Mouse (Mus musculus) heart, postnatal 0 days (tissue): ENCODE measurements around the gene Pik3c2b. TPM values are rescaled to one million over a fixed set of nuclear protein-coding genes. Genes with fewer than 3 reads are reported as not detected.

ENCODE experiments used
- ATAC-seq: fragments of 200-750 bp; cut with Nextera tagmentation; 2 replicates; pipeline ENCODE4 v1.8.0; 2017; ENCODE audit warnings: low read depth, moderate number of reproducible peaks, moderate library complexity; ENCODE audit not compliant: insufficient read depth
- DNase-seq: peaks from one replicate; pipeline ENCODE4 v3.0.0-alpha.2; 2016; ENCODE audit warnings: low spot score
- H3K27ac ChIP-seq: fragments of 300-500 bp; sonication (generic); 2 replicates; pipeline ENCODE4 v1.5.1; 2014; ENCODE audit warnings: low read depth, mild to moderate bottlenecking
- H3K27me3 ChIP-seq: fragments of 300-500 bp; sonication (generic); 2 replicates; pipeline ENCODE4 v1.6.1; 2014; ENCODE audit warnings: low read length, mixed read lengths; ENCODE audit not compliant: control insufficient read depth, insufficient read depth
- H3K36me3 ChIP-seq: fragments of 300-500 bp; sonication (generic); replicated peaks from 2 replicates; pipeline ENCODE4 v1.6.1; 2014; ENCODE audit warnings: low read length, mixed read lengths; ENCODE audit not compliant: control insufficient read depth, insufficient read depth
- H3K4me1 ChIP-seq: fragments of 300-500 bp; sonication (generic); 2 replicates; pipeline ENCODE4 v1.6.1; 2014; ENCODE audit warnings: antibody characterized with exemption; ENCODE audit not compliant: control insufficient read depth, insufficient read depth
- H3K4me2 ChIP-seq: fragments of 300-500 bp; sonication (generic); 2 replicates; pipeline ENCODE4 v1.6.1; 2014; ENCODE audit warnings: low read depth, mild to moderate bottlenecking, low read length, moderate library complexity
- H3K4me3 ChIP-seq: fragments of 300-500 bp; sonication (generic); 2 replicates; pipeline ENCODE4 v1.5.1; 2014; ENCODE audit warnings: low read depth, low read length
- H3K9ac ChIP-seq: fragments of 300-500 bp; sonication (generic); replicated peaks from 2 replicates; pipeline ENCODE4 v1.6.1; 2014; ENCODE audit warnings: low read depth, low read length, mixed read lengths
- H3K9me3 ChIP-seq: fragments of 300-500 bp; sonication (generic); replicated peaks from 2 replicates; pipeline ENCODE4 v1.6.1; 2016; ENCODE audit warnings: low read length; ENCODE audit not compliant: control insufficient read depth
- CTCF ChIP-seq: IDR thresholded peaks from 2 replicates; pipeline ENCODE4 v1.5.1; 2016; ENCODE audit warnings: antibody characterized with exemption, control low read depth, low read depth
- EP300 ChIP-seq: IDR thresholded peaks from 2 replicates; pipeline ENCODE4 v1.6.1; 2016; ENCODE audit warnings: antibody characterized with exemption, low read depth
- WGBS: fragments of 180-500 bp; shearing (Covaris S2); extraction: QIAGEN DNeasy Blood & Tissue Kit; methylation state at CpG from one replicate; pipeline ENCODE4 v1.1.7; 2014; 5-methylcytosine and 5-hydroxymethylcytosine counted together
- polyA plus RNA-seq: library from polyadenylated mRNA; unstranded; fragments of >200 nt; fragmentation: Nextera tagmentation; extraction: Ambion mirVana; gene quantifications from 2 replicates; pipeline ENCODE4 v1.2.1, GENCODE M21; 2015
- total RNA-seq: library from RNA; depleted of rRNA; stranded (reverse); fragments of >200 nt; gene quantifications from 2 replicates; pipeline ENCODE4 v1.2.3, GENCODE M21; 2014; ENCODE audit warnings: low replicate concordance

Pik3c2b gene
- total and polyA plus RNA-seq, 2 experiments from 2014 or later = 7.8 to 16.3 TPM

- 91% methylated on average over 1 of the region's 1 CpGs for WGBS
- no peaks in the 10 kb centered on the region for H3K9me3 ChIP-seq
- no peak for ATAC-seq
- H3K4me1 ChIP-seq = 0 out of 2 replicates have a peak, but pooled peaks cover 12% of the 10 kb centered on the region
- H3K27me3 ChIP-seq = no peaks in the 10 kb centered on the region
- no peak overlapping the region for H3K4me2 ChIP-seq
- TF ChIP-seq EP300 (no peak), CTCF (no peak)
- no peak for DNase-seq
- H3K4me3 ChIP-seq = no peak overlapping the region
- H3K27ac ChIP-seq = no peak overlapping the region
- no peak overlapping the region for H3K9ac ChIP-seq
- peaks cover 52% of the 10 kb centered on the region for H3K36me3 ChIP-seq
These were observed 92.9 kb downstream of the Pik3c2b start for GRCm38 (mm10) chr1:133138401-133138800.

DNA sequence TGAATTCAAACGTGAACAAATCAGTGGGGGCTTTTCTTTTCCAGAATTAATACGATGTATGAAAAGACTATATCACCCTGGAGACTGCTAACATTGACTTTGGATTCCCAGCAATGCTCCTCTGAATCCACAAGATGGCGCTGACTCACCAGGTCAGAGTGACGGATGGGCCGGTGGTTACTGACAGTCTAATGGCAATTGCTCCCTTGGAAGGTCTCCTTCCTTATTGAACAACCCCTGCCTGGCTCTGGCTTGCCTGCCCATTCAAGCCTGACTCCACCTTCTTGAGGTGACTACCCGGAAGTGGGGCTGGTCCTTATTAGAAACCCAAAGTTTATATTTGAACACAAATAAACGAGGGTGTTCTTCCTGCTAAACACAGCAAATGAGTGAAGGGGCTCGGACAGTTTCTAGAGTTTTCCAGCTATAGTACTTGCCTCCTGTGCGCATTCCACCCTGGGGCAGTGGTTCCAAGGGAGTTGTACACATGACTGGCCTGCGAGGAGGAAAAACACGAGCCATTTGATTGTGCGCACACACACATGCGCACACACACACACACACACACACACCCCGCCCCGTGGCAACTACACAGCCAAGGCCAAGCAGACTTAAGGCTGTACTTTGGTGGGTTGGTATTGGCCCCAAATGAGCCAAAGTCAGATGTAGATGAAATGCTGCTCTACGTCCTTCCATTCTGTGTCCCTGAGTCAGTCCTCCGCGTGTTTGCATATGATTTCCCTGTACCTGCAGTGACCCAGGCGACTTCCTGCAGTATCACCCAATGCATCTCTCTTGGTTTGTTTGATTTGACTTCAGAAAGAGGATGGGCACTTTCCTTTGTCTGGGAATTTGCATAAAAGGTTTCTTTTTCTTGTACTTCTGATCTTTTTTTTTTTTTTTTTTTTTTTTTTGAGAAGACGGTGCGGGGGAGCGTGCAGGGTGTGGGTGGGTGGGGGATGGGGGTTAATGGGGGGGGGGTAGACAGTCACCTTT lies 100.8 kb downstream of the Pik3c2b start:
- H3K27me3 ChIP-seq = no peaks in the 10 kb centered on the region
- TF ChIP-seq CTCF (peak; percentile 89), EP300 (no peak)
- H3K36me3 ChIP-seq = peaks cover 2% of the 10 kb centered on the region; the same call in 1 of the 2 replicates
- ATAC-seq = peak; percentile 41; the same call in 1 of the 2 replicates
- WGBS = 63% methylated on average over 22 of the region's 22 CpGs
- no peak overlapping the region for H3K4me2 ChIP-seq
- no peak overlapping the region for H3K9ac ChIP-seq
- H3K4me3 ChIP-seq = no peak overlapping the region
- peak; percentile 56 for DNase-seq
- no peaks in the 10 kb centered on the region for H3K9me3 ChIP-seq
- H3K27ac ChIP-seq = no peak overlapping the region
- H3K4me1 ChIP-seq = no peaks in the 10 kb centered on the region

- H3K36me3 ChIP-seq = no peaks in the 10 kb centered on the region
- TF ChIP-seq EP300 (no peak), CTCF (no peak)
- H3K9ac ChIP-seq = no peak overlapping the region
- 79% methylated on average over 5 of the region's 5 CpGs for WGBS
- H3K27me3 ChIP-seq = no peaks in the 10 kb centered on the region
- ATAC-seq (no peak), DNase-seq (no peak)
- no peak overlapping the region for H3K4me3 ChIP-seq
- no peaks in the 10 kb centered on the region for H3K9me3 ChIP-seq
- H3K4me2 ChIP-seq = no peak overlapping the region
- no peak overlapping the region for H3K27ac ChIP-seq
- no peaks in the 10 kb centered on the region for H3K4me1 ChIP-seq
These were observed 101.9 kb downstream of the Pik3c2b start for GRCm38 (mm10) chr1:133147324-133147723.

- no peaks in the 10 kb centered on the region for H3K4me1 ChIP-seq
- no peaks in the 10 kb centered on the region for H3K9me3 ChIP-seq
- no peak overlapping the region for H3K27ac ChIP-seq
- ATAC-seq (no peak), DNase-seq (no peak)
- WGBS = 90% methylated on average over 8 of the region's 8 CpGs
- no peaks in the 10 kb centered on the region for H3K36me3 ChIP-seq
- H3K4me2 ChIP-seq = no peak overlapping the region
- no peak overlapping the region for H3K4me3 ChIP-seq
- no peak for TF ChIP-seq CTCF
- no peak for TF ChIP-seq EP300
- no peak overlapping the region for H3K9ac ChIP-seq
- no peaks in the 10 kb centered on the region for H3K27me3 ChIP-seq
These were observed 102.7 kb downstream of the Pik3c2b start for GRCm38 (mm10) chr1:133148122-133148521.

DNA sequence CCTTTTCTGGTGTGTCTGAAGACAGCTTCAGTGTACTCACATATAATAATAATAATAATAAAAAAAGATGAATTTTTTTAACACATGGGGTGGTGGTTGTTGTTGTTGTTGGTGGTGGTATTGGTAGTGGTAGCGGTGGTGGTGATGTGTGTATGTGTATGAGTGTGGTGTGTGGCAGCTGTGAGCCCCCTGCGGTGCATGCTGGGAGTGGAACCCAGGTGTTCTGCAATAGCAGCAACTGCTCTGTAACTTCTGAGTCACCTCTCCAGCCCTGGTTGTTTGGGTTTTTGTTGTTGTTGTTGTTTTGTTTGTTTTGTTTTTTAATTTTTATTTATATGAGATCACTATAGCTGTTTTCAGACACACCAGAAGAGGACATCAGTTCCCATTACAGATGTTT lies 105.1 kb downstream of the Pik3c2b start:
- no peak for DNase-seq
- H3K4me1 ChIP-seq = no peaks in the 10 kb centered on the region
- no peak overlapping the region for H3K27ac ChIP-seq
- no peaks in the 10 kb centered on the region for H3K9me3 ChIP-seq
- TF ChIP-seq EP300 (no peak), CTCF (no peak)
- H3K36me3 ChIP-seq = no peaks in the 10 kb centered on the region
- no peak for ATAC-seq
- WGBS = 91% methylated on average over 2 of the region's 2 CpGs
- H3K4me2 ChIP-seq = no peak overlapping the region
- H3K27me3 ChIP-seq = no peaks in the 10 kb centered on the region
- H3K4me3 ChIP-seq = no peak overlapping the region
- no peak overlapping the region for H3K9ac ChIP-seq

- Histone ChIP-seq H3K36me3 (no peaks in the 10 kb centered on the region), H3K9me3 (no peaks in the 10 kb centered on the region), H3K4me2 (no peak overlapping the region), H3K9ac (no peak overlapping the region), H3K27ac (no peak overlapping the region), H3K27me3 (no peaks in the 10 kb centered on the region; the same call in 1 of the 2 replicates), H3K4me3 (no peak overlapping the region), H3K4me1 (no peaks in the 10 kb centered on the region)
- WGBS = 88% methylated on average over 3 of the region's 3 CpGs
- DNase-seq (no peak), ATAC-seq (no peak)
- no peak for TF ChIP-seq CTCF
- no peak for TF ChIP-seq EP300
These were observed 106.7 kb downstream of the Pik3c2b start for GRCm38 (mm10) chr1:133152213-133152612.
